Mouse (Mus musculus) c-Kit-positive CD71-positive TER-119-positive erythroid progenitor cells, embryonic 14.5 days (primary cell): Measurements from ENCODE around the gene Cenpn.

ENCODE experiments used
- DNase-seq: peaks from one replicate; pipeline ENCODE4 v3.0.0-alpha.2; 2013; ENCODE audit warnings: low spot score

Gene Cenpn

GRCm38 (mm10) chr8:116921337-116922059 lies at the start of gene Cenpn, which contains the start of gene Cmc2:
Gene Cenpn, plus strand, starts transcription at chr8:116921730.
Gene Cmc2, minus strand, starts transcription at chr8:116921455.
- peak; percentile 97 for DNase-seq

DNA sequence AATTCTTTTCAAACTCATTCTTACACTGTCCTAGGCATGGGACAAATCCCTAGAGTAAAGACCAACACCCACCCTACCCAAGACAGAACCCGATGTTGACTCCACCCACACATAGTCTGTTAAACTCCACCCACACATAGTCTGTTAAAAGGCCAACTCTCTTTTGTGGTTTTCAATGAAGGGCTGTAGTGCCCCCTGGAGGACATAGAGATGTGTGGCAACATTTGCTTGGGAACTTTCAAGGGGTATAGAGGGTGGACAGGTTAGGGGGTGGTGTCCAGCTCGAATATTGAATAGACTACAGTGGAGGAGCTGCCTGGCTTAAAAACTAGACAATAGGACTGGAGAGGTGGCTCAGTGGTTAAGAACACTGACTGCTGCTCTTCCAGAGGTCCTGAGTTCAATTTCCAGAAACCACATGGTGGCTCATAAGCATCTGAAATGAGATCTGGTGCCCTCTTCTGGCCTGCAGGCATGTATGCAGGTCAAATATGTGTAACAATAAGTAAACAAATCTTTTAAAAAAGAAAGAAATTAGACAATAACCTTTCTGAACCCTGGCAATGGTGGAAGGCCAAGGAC lies 48.7 kb upstream of the Cenpn start:
- DNase-seq = peak; percentile 22

GRCm38 (mm10) chr8:116873586-116873985 lies 47.9 kb upstream of the Cenpn start:
- no peak for DNase-seq

DNA sequence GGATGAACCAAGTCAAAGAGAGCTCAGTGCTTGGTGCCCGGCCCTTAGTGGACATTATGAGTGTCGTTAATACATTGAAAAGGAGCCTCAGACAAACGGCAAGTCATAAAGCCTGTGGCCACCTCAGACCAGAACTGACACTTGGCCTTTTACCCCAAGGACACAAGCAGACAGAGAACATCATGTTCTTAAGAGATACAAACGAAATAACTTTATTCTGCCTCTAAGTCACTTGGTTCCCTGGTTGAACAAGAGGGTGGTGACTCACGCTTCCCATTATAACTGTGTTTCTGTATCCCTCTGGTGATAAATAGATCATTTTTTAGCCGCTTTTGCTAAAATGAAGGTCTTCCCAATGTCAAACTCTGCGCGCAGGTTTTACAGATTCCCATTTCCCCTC lies 47.5 kb upstream of the Cenpn start:
- no peak for DNase-seq

DNA sequence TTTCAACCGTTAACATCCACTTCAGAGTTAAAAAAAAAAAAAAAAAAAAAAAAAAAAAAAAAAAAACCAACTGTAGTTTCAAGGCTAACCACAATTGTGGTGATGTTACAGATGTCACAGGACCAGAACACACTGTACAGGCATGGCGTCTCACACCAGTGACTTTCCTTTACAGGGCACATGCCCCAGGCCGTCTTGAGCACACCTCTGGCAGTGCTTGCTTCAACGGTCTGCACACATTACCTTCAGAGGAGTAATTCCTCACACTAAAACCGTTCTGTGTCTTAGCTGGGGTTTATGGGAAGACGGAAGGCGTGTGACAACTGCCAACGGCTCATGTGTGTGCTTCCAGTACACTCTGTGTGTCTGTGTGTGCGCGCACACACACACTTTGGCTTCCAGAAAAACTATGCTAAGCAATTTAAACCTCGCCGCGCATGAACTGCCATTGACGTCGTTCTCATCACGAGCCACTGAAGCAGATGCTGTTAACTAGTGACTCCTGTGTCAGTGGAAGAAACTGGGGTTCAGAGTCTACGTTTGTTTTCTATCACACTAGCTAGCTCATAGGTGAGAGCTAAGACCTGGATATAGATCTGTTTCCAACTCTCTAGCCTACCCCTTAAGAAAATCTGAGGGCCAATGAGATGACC lies 45.6 kb upstream of the Cenpn start:
- DNase-seq = no peak

DNA sequence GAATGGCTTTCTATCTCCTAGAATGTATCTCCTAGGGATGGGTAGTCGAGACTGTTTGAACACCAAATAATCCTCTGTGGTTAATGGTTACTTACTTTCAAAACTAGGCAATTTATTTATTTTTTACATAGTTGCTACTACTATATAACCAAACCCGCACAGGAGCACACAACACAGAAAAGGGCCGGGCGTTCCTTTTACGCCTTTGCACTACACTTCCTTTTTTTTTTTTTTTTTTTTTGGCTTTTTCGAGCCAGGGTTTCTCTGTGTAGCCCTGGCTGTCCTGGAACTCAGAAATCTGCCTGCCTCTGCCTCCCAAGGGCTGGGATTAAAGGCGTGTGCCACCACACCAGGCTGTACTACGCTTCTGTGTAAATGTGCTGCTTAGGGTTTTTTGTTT lies 40.1 kb upstream of the Cenpn start:
- DNase-seq = no peak

GRCm38 (mm10) chr8:116887813-116888212 lies 33.7 kb upstream of the Cenpn start:
- no peak for DNase-seq

GRCm38 (mm10) chr8:116891446-116891845 lies 30.1 kb upstream of the Cenpn start:
- no peak for DNase-seq

- no peak for DNase-seq
Measured at GRCm38 (mm10) chr8:116892130-116892529, 29.4 kb upstream of the Cenpn start.

DNA sequence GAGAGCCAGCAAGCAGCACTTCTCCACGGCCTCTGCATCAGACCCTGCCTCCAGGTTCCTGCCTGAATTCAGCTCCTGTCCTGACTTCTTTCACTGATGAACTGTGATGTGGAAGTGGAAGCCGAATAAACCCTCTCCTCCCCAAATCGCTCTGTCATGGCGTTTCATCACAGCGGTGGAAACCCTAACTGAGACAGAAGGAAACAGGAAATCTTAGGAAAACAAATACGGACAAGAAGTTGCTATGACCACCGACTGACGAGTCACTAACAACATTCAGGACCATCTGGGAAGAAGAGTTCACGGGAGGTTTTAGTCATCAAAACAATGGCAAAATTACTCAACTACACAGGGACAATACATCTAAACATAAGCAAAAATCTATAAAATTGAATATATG lies 28.9 kb upstream of the Cenpn start:
- DNase-seq = no peak

- DNase-seq = no peak
Measured at GRCm38 (mm10) chr8:116893938-116894337, 27.6 kb upstream of the Cenpn start.

- DNase-seq = no peak
Measured at GRCm38 (mm10) chr8:116895521-116895920, 26.0 kb upstream of the Cenpn start.

DNA sequence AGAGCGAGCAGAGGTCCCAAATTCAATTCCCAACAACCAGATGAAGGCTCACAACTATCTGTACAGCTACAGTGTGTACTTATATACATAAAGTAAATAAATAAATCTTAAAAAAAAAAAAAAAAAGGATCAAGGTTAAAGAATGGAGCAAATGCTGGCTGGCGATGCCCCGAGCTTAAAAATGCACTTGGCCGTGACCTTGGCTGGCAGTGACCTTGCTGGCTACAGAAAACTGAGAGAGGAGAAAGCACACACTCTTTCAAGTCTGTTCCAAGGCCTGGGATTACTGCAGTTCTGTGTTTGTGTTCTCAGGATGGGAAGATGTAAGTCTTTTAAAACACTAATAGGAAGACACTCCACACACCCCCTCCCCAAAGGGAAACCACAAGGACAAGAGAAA lies 16.8 kb upstream of the Cenpn start:
- no peak for DNase-seq

- no peak for DNase-seq
Measured at GRCm38 (mm10) chr8:116905252-116905651, 16.3 kb upstream of the Cenpn start.

- no peak for DNase-seq
Measured at GRCm38 (mm10) chr8:116905836-116906235, 15.7 kb upstream of the Cenpn start.

- DNase-seq = no peak
Measured at GRCm38 (mm10) chr8:116921005-116921336, 559 bp upstream of the Cenpn start.

- no peak for DNase-seq
Measured at GRCm38 (mm10) chr8:116922060-116922757, 679 bp downstream of the Cenpn start.

GRCm38 (mm10) chr8:116923526-116923925 lies 2.0 kb downstream of the Cenpn start:
- no peak for DNase-seq

- DNase-seq = no peak
Measured at GRCm38 (mm10) chr8:116927880-116928279, 6.3 kb downstream of the Cenpn start.

DNA sequence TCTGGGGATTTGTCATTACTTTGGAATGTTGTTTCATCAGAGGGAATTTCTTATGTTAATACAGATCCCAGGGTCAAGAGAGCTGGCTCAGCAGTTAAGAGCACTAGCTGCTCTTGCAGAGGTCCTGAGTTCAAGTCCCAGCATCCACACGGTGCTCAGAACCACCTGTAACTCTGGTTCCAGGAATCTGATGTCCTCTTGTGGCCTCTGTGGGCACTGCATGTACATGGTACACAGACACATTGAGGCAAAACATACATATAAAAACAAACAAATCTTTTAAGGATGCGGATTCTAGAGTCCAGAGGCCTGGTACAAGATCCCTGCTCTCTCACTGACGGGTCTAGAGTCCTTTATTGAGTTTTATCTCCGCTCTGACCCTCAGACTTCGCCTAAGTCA lies 7.1 kb downstream of the Cenpn start:
- no peak for DNase-seq

DNA sequence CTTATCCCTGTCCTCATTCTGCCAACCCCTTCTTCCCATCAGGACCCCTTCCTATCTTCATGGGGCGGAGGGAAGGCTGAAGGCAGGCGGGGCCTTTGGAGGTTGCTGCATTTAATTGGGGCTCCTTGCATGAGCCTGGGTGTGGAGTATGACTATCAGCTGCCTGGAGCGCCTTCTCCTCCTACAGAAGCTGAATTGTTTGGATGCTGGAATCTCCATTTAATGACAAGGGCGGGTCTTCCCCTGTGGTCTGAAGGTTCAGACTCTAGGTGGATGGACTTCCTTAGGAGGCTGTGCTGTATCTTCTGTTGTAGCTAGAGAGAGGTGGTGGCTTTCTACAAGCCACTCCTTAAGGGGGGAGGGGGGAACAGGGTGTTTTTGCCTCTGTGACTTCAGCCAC lies 13.4 kb downstream of the Cenpn start:
- no peak for DNase-seq

GRCm38 (mm10) chr8:116935506-116935905 lies 14.0 kb downstream of the Cenpn start:
- no peak for DNase-seq
